Mouse (Mus musculus) urinary bladder, postnatal 25 days (tissue): ENCODE results near the gene Cap2.

Source experiments
- DNase-seq: peaks from one replicate; pipeline ENCODE4 v3.0.0; 2022; ENCODE audit warnings: low spot score

Gene Cap2

DNA sequence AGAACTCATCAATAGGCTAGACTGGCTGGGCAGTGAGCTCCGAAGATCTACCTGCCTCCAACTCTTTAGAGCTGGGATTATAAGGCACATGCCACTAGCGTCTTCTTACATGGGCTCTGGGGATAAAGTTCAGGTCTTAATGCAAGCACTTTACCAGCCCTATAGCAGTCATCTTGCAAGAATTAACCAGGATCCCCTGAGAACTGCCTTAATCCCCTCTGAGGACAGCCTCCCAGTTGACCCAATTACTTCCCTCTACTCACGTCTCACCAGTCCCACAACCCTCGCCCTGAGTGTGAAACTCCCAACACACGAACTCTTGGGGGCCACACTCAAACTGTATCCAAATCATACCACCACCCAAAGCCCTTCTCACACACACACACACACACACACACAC, 64.3 kb downstream of the Cap2 start:
- no peak for DNase-seq

DNA sequence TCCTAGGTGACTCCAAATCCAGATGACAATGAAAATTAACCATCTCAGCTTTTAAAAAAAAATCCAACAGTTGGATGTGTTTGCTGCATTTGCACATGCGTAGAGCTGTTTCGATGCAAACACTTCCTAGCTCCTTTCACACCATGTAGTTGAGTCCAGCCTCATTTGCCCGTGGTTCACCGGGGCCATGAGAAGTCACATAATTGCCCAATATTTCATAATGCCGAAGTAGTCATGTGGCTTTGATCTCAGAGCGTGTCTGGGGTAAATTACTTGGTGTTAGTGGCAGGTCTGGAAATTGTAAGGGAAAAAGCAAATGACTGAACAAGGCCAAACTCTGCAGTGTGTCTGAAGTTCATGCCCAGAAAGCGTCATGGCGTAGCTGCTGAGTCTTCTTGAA, 67.8 kb downstream of the Cap2 start:
- DNase-seq: no peak

DNA sequence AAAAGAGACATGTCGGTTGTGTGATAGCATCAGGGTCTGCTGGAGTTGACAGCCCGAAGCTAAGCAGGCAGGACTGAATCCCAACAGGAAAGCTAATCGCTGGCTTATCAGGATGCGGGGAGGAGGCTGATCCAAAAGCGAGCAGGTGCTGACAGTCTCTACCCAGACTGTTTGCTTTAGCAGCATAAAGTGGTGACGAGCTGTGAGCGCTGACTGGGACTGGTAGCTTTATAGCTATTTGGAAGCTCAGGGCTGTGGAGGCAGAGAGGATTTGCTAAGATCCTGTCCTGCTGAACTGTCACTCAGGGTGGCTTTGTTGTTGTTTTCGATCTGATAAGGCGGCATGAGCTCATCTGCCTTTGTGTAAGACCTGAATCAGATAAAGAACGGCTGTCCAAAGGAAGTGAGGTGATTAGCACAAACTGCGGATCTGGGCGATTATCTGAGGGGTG, 69.5 kb downstream of the Cap2 start:
- DNase-seq: peak; percentile 5

DNA sequence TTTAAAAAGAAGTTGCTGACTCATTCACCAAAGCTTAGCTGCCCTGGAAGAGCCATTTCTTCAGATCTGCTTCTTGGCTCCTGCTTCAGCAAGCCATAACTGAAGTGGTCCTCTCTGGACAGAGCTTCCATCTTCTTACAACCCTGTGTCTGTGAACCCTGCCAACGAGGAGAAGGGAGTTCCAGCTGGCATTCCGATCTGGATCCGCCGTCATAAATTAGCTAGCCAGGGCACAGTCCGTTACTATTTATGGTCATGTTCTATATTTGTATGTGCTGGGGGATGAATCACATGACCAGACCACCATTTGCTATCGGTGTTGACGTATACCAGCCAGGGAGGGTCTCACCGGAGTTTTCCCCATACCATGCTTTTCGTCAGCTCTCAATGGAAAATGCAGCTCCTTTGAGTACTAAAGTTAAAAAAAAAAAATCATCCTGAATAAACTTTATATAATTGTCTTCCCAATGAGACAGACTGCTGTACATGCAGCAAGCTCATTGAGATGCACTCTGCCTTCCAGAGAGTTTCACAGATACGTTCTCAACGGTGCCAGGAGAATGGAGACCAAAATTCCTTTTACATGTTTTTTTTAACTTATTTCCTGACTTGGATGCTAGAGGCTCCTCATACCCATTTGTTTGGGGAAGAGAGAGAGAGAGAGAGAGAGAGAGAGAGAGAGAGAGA, 70.5 kb downstream of the Cap2 start:
- DNase-seq: peak; percentile 15

DNA sequence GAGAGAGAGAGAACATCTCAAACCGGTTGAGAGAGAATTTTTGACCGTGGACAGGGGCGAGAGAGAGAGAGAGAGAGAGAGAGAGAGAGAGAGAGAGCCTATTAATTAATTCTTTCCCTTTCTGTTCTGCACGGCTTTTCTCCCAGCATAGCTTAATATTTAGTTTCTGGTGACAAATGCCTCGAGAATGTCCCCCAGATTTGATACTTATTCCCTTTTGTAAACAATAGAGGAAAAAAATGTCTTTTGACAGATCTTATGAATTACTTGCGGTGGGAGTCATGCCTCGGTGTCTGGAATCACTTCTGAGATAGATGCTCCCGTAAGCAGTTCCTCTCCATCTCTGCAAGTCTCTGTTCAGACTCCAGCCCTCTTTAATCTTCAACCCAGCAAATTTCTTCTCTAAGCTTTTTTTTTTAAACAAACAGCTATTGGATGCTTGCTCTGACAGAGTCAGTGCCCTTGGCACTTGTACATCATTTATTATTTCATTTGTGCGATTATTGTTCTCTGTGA, 71.1 kb downstream of the Cap2 start:
- no peak for DNase-seq

DNA sequence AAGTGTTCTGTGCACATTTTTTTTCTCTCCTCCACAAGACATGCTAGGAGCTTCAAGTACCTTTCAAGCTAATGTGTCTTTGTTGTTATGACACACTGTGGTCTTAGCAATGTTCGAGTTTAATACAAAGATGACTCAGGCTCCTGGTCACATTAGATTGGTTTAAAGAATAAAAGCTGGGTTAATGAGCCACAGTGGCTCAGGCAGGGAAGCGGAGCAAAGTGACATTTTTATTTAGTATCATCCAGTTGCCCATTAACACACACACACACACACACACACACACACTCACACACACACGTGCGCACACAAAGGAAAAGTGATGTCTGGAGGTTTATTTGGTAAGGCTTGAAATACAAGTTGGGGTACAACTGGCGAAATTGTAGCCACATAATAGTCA, 72.6 kb downstream of the Cap2 start:
- DNase-seq: no peak

DNA sequence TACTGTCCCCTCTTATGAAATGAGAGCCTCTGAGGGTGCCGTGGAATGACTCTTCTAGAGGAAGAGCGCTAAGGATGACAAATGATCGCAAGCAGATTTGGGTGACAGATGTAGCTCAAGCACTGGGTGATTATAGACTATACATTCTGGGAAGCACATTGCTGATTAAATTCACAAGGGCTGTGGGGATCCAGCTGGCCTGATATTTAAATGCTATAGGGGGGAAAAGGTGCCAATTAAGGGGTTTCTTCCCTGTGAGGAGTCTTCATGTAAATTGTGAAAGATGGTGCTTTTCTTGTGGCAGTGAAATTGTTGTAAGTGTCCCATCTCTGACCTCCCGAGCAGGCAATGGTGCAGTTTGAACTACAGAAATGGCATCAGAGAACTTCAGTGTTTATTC, 73.1 kb downstream of the Cap2 start:
- DNase-seq: no peak

DNA sequence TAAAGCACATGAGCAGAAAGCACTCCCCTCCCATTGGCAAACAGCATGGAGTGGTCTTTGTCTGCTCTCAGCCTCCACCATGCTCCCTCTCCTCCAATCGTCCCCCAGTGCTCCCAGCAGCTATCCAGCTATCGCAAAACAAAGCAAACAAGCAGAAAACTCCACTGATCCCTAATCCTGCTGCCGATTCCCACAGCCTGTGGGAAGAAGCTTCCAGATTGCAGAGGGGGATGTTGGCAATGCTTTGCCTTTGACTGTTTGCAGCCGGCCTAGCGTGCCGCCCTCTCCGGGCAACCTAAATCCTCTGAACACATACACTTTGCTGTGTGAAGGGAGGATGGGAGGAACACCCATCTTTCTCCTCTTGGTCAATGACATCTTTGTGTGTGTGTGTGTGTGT, 83.2 kb downstream of the Cap2 start:
- DNase-seq: no peak

DNA sequence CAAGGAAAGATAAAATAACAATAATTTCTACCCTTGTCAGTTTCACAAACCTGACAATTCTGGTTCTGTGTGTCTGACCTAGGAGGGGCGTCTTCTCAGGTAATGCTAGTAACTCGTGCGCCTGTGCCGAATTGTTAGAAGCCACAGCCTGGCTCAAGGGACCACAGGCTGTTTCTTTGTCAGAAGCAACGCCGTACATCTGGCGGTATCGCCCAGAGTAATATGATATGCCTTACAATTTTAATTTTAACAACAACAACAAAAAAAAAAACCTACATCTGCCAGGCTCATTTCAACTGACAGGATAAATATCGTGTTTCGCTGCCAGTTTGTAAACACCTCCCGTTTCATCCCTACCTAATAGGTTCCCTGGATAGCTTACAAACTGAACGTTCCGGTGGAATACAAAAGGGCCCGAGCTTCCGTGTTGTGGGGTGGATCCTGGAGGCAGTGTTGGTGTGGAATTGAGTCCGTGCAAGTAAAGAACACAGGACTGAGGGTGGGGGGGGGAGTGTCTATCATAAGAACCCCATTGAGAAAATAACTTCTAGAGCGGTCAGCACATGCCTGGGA, 86.2 kb downstream of the Cap2 start:
- no peak for DNase-seq

DNA sequence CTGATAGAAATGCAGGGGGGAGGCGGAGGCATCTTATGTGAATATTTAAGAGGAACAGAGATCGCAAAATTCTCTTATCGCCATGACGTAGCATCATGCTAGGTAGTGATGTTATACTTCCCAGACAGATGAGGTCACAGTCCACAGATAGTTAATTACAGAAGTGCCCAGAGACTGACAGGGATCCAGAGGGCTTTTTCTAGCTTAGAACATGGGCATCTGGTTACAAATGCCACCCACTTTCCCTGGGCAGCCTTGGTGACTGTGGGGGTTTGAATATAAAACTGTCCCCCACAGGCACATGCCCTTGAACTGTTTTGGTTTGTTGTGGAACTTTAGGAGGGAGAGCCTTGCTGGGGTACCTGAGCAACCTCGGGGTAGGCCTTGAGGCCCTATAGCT, 87.0 kb downstream of the Cap2 start:
- DNase-seq: no peak

DNA sequence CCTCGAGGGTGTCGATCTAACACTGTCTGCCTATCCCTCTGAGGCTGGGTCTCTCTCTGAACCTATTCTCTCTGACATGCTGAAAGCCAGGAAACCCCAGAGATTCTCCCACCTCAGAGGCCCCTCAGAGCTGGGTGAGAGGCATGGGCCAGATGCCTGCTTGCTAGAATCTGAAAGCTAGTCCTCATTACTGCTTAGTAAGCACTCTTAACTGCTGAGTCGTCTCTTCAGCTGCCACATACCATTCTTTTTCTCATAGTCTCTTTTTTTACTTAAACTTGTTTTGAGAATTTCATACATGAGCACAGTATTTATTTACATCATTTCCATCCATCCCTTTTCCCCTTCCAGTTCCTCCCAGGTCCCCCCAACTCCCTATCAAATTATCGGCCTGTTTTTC, 89.2 kb downstream of the Cap2 start:
- no peak for DNase-seq

DNA sequence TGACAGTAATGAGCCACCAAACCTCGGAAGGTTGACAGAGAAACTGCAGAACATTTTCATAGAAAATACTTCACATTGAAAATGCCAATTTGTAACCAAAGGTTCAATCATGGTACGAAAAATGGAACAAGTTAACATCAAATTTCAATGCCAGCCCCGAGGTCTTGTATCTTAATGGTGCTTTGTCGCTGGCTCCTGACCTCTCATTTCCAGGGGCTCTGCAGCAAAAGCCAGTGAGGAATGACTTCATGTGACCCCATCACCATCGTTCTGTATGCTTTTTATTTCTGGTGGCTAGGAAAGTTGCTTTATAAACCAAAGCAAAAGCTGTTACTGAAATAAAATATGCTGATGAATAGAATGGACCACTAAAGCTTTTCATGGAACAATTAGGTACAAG, 99.0 kb downstream of the Cap2 start:
- no peak for DNase-seq

DNA sequence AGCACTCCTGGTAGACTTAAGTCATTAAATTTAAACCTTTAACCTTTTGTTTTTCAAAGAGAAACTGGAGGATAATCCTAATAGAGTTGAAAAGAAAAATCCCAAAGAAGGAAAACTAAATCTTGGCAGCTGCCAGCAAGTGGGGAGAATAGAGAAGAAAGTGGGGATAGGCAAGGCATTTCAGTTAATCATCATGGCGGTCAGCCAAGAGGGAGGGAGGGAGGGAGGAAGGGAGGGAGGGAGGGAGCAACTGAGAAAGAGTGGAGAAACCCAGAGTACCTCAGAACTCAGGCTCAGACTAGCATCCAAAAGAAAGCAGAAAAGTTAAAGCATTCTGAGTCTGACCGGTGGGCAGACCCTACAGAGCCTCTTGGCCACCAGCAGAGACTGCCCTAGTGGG, 99.7 kb downstream of the Cap2 start:
- no peak for DNase-seq

DNA sequence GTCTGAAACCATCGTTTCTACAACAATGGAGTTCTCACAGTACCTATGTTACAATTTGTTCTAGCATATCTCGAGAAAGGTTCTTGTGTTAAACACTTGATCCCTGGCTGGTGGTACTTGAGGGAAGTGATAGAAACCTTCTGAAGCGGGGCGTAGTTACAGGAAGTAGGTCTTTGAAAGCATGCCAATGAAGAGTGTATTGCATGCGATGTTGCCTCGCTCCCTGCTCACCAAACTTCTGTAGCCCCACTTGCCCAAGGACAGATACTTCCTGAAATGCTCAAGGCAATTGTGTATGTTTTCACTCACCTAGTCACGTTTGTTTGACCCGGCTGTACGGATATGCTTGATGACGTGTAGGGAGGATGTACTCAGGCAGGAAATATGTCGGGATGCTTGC, 101.0 kb downstream of the Cap2 start:
- no peak for DNase-seq

DNA sequence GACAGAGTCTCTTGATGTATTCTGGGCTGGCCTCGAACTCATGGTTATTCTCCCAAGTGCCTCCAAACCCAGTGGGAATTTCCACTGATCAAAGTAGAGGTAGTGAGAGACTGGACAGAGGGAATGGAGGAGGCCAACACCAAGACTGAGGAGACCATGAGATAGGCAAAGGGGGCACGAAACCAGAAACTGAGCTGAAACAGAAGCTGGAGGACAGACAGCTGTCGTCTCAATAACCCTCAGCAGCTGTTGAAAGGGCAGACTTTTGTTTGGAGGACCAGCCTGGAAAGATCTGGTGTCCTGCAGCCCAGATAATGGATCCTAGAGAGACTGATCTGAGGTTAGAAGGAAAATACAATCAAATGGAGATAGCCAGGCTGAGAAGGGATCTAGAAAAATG, 109.4 kb downstream of the Cap2 start:
- no peak for DNase-seq

DNA sequence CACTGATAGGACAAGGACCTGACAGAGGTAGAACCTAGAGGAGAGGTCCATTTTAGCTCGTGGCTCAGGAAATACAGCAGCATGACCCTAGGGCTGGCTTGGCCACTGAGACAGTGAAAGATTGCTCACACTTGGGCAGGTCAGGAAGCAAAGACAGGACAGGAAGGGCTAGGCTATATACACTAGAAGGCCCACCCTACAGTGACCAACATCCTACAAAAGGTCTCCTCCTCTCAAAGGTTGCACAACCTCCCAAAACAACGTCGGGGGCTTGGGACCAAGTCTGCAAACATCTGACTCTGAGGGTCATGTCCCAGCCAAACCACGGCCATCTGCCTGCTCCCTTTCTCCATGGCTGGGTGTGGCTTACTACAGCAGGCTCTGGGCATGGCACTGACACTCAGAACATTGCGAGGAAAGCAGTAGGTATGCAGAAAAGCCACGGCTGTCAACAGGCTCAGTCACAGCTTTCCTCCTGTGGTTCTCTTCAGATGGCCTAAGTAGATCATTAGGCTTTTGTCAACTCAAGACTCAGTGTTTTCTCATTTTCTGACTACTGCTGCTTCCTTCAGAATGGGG, 112.1 kb downstream of the Cap2 start:
- DNase-seq: no peak

DNA sequence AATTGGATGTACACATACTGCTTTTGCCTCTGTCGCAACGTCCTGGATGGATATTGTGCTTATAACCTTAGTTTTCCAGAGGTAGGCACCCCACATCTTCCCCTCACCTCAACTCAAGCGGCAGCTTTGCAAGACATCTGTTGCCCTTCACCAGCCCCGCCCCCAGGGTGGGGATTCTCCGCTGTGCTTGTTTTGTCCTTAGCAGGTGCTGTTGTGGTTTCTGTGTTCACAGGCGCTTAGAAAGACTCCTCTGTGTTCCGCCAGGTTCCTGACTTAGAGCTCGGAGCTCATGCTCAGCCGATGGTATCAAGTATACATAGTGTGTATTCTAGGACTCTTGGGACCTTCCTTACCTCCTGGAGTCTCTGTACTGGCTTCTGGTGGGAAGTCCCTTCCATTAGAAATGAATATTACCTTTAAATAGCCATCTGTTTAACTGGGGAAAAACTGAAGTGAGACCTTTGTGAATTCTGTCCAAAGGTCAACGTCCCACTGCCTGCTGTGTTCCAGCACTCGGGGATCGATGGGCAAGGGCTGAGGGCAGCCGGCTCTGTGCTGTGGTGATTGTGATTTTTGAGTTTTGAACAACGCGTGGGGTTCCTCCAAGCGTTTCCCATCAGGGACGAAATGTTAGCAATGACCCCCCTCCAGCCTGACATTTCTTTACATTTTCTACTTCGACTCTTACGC, 115.2 kb downstream of the Cap2 start:
- DNase-seq: no peak

DNA sequence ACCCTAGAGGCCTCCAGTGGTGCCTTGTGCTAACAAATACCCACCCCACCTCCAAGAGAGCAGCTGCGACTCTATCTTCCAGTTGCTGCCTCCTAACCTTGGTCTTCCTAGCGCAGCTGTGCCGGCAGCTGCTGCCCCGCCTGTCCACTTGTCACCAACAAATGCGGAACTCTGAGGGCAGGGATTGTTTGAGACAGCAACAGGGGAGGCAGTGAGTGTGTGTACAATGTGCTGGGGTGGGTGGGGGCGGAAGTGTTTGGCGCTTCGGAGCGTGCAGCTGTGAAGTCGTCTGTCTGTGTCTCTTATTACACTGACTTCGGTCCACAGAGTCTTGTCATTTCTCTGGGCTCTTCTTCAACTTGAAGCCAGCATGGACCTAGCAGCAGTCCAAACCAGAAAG, 118.0 kb downstream of the Cap2 start:
- no peak for DNase-seq

DNA sequence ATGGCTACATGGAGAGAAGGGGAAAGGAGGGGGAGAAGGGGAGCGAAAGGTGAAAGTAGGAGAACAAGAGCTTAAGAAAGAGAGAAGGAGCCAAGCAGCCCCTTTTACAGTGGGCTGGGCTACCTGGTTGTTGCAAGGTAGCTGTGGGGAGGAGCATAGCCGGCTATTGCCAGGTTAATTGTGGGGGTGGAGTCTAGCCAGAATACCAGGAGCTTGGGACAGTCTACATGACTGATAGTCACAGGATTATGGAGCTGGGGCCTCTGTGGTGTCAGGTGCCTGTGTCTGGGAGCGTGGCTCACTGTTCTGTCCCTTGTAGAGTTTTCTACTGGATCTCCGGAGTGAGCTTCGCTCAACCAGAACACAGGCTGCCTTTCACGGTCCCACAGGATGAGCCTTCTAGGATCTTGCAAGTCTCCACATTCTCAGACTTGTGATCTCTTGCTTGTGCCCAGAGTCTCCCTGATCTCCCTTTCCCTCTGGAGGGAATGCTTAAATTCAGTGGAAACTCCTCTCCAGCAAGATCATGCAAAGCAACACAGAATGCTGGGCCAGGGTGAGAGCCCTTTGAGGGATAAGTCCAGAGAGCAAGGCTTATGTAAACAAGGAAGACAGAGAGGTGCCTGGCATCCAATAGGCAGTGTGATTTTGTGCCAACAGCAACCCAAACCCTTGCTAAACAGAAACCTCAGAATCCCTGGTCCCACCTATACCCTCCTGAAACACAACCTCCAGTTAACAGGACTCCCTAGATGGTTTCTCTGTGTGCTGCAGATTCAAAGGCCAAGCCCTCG, 119.5 kb downstream of the Cap2 start:
- DNase-seq: no peak

DNA sequence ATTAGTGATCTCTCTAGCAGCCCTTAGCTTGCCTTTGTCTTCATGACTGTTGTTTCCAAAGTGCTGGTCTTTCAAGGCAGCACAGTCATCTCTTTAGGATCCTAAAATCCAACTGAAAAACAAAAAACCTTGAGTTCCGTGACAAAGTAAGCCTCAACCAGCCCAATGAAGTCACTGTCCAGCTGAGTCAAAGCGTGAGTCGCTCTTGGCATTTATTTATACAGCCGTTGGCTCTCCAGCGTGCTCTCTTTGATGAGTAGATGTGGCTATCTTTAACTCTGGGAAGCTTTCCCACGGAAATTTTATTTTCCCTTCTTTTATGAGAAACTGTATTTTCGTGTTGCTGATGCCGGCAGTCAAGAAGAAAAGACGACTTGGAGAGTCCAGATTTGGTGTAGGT, 125.0 kb downstream of the Cap2 start:
- no peak for DNase-seq

DNA sequence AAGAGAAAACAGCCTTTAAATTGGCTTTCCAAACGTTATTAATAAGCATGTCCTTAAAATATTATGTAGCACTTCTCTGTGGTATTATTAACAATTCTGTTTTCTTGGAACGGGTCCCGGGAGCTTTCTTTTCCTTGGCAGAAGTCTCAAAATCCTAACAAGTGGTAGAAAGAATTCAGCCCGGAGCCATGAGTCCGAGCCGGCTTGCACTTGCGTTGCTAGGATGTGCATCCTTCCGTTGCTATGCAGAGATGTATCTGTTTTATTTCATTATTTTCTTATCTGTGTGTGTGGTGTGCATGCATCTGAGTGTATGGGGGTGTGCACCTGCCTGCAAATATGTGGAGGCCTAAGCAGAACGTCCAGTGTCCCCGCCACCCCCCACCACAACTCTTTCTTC, 126.2 kb downstream of the Cap2 start:
- DNase-seq: peak; percentile 11

DNA sequence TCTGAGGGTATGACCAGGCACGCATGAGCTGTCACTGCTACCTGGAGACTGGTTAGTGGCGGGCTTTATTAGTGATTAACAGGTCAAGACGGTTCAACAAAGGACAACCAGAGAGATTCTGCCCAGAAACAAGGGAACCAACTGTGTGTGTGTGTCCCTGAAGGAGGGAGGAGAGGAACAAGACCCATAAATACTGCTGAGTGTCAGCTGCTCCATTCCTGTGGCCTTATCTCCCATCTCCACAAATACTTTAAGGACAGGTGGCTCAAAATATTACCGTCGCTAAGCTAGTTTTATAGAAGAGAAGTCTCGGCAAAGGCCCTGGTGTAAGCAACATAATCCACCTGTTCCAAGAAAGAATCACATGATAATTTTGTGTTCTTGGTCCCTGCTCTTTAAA, 127.7 kb downstream of the Cap2 start:
- no peak for DNase-seq
